Mouse (Mus musculus): ENCODE measurements around the gene Clrn3.
"Not testable (repeated sequence)": the region's sequence is repeated elsewhere in the genome, so short reads cannot be mapped to it uniquely, and the experiment has no call there.

Clrn3 gene

DNA sequence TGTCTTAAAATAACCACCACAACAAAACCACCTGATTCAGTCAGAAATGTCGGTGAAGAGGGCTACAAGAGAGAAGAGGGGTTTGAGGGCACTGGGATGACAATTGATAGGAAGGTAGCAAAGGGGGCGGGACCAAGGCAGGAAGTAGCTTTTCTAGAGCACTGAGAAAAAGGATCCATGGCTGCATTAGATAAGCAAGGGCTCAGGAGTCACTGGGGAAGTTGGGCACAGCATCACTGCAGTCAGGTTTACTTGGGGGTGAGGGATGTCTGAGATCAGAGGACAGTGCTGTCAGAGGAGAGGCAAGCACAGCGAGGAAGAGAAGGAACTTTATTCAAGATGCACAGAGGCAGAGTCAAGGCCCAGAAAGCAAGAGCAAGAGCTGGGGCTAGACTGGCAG lies 7.5 kb upstream of the Clrn3 start:
- DNase-seq (ENCODE audit: low spot score) = no peak

DNA sequence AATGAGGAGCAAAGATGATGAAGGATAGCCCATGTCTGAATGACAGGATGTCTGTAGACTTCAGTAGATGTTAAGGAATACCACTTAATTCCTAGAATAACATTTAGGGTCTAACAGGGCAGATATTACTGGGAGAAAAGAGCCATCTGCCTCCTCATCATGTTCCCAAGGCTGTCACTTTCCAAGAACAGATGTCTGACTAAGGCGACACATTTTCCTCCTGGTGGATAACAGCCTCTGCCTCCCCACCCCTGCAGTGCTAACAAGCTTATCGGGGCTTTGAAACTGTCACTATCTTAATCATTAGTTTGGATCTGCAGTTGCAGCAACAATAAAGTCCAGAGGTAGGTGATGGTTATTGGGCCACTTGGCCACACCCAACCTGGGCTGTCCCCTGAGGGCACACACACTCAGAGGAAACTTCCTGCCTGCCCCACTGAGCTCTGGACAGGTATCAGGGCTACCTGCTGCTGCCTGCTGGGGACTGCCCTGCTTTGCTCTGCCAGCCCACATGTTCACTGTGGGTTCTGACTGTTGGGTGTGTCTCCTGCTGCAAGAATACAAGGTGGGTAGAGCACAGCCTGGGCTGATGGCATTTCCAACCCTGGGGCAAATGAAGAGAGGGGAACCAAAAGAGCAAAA lies 6.2 kb upstream of the Clrn3 start:
- no peak for DNase-seq (ENCODE audit: low spot score)

DNA sequence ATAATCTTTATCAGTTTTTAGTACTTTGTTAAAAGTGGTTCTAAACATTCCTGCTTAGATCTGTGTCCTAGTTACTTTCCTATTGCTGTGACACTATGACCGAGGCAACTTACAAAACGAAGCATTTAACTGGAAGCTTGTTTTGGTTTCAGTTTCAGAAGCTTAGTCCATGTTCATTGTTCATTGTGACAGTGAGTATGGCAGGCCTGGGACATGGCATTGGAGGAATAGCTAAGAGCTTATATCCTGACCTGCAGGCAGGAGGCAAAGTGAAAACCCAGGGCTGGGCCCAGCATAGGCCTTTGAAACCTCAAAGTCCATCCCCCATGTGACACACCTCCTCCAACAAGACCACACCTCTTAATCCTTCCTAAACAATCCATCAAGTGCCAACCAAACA lies 614 bp upstream of the Clrn3 start:
- no peak for DNase-seq (ENCODE audit: low spot score)

DNA sequence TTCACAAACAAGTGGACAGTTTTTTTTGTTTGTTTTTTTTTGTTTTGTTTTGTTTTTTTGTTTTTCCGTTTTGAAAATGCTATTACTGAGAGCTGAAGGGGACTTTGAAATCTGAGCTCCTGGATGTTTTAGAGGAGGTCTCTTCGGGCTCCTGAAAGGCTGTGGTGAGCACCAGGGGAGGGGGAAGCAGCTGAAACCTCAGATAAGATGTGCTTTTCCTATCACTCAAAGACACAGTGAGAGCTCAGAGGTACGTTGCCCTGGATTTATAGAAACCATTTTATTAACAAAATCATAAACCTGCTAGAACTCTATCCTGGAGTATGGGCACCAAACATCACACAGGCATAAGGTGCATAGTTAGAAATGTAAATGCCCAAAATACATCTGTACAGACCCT lies 1.3 kb downstream of the Clrn3 start:
- DNase-seq (ENCODE audit: low spot score) = no peak

DNA sequence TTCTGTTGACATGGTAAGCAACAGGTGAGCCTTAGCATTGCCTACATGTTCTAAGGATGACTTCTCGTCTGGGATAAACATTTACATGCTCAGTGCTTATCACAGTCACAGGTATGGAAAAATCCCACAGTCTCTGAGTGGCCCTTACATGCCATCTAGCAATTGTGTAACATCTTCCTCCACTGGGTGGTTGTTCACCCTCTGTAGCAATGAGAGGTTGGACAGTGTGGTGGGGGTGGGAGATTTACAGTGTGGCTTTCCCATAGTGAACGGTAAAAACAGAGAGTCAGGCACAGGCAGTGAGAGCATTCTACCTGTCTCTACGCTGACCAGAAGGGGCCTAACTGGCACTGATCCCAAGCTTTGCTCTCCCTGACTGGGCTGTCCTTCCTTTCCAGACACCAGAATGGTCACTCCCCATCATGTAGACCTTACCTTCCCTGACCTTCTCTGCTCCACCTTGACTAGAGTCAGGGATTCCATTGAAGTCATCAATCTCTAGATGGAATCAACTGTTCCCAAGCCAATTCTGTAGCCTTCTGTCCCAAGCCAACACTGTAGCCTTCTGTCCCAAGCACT lies 1.8 kb downstream of the Clrn3 start:
- no peak for DNase-seq (ENCODE audit: low spot score)

DNA sequence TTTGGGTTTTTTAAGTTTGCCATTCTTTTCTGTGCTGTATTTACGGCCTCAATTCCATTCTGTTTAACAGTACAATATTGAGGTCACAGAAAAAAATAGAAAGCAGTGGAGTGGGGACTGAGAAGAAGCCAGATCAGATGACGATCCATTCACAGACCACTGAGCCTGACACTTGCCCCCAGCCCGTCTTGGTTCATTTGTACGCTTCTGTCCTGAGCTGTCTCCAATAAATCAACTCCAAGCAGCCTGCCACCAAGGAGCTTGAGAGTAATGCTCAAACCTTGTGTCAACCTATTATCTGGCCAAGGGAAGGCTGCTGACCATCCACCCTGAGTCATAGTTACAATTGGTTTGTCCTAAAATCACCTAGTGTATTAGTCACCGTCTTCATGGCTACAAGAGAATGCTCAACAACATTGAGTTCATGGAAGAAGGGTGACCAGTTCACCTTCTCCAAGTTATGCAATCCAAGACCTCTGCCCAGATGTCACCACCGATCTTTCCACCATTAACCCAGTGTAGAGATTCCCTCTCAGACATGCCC lies 4.0 kb downstream of the Clrn3 start:
- DNase-seq (ENCODE audit: low spot score) = no peak

DNA sequence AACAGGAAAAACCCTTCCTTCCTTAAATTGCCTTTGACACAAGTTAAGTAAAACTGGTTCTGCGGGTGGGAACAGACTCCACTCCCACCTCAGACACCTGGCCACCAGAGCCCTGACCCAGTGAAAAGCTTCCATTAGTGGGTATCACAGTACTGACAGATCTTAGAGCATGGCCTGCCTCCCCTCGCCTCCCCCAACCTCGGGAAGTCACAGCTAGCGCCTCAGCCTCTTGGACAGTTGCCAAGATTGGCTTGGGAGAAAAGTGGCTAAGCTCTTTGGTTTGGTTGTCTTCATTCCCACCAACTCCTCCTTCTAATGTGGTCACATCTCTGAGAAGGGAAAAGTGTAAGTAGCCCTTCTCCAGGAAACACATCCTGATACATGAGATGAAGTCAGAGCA lies 4.5 kb downstream of the Clrn3 start:
- no peak for DNase-seq (ENCODE audit: low spot score)

DNA sequence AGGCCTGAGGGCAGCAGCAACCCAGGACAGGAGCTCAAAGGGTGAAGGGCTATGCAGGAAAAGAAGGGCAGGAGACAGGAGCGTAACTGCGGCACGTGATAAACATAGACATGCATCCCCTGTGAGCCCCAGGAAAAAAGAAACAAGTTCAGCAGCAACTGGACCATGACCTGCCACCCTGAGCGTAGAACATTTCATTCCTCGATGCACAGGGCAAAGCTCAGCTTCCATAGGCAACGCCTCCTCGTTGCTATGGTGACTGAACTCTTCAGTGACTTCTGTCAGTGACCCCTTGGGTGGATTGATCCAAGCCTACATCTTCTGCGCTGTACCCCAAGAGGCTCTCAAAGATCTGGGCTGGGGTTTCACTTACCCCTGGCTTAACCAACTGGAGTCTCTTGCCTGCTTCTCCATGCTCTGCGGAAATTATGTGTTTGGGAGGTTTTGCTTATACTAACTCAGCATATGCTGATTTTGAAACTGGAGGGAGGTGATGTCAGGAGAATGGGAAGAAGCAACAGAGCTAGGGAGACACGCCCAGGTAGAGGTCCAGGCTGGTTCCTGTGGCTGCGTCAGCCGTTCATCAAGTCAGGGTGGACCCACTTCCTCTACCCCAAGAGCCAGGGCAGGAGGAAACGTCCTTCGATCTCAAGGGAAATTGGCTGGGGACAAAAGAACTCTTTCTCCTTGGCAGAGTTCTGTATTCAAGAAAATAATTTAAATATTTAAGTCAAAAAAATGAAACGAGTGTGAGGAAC lies 6.5 kb downstream of the Clrn3 start:
- DNase-seq (ENCODE audit: low spot score) = no peak

DNA sequence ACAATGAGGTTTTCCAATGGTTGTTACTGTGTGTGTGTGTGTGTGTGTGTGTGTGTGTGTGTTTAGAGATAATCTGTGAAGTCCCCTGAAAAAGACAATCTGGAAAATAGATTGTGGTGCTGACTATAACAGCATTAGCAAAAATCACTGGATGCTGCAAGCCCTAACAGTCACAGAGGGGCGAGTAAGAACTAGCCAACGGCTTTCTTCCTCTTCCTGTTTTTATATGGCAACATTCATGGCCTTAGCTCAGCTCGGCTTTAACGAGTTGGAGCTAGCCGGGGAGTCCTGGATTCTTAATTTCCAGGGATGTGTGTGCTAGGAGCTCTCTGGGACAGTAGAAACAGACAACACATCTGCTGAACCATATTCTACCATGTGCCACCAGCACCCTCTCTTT lies 8.2 kb downstream of the Clrn3 start:
- DNase-seq (ENCODE audit: low spot score) = no peak

DNA sequence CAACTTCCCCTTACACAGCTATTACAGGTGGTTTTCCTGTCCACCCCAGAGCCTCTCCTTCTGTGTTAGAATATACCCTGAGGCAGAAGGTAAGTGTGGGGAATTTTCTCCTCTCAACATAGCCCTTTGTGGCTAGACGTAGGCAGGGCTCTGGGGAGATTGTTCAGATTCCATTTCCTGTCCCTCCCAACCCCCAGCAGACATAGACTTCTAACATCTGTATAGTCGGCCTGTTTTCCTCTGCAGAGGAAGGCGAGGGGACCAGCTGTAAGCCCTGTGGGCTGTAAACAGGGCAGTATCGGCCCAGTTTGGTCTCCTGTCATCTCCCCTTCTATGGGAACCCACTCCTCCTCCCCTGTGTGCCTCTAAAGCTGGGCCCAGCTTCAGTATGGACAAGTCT lies 11.3 kb downstream of the Clrn3 start:
- no peak for DNase-seq (ENCODE audit: low spot score)

DNA sequence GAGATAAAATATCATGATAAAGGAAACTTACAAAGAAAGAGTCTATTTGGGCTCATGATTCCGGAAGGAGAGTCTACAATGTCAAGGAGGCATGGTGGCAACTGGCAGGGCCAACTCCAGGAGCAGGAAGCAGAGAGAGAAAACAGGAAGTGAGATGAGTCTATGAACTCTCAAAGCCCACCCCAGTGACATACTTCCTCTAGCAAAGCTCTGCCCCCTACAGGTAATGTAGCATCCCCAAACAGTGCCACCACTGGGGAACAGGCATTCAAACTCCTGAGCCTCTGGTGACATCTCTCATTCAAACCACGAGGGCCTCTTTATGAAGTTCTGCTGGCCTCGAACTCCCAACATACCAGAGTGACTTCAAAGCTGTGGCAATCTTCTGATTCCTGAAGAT lies 16.7 kb downstream of the Clrn3 start:
- DNase-seq (ENCODE audit: low spot score) = no peak

DNA sequence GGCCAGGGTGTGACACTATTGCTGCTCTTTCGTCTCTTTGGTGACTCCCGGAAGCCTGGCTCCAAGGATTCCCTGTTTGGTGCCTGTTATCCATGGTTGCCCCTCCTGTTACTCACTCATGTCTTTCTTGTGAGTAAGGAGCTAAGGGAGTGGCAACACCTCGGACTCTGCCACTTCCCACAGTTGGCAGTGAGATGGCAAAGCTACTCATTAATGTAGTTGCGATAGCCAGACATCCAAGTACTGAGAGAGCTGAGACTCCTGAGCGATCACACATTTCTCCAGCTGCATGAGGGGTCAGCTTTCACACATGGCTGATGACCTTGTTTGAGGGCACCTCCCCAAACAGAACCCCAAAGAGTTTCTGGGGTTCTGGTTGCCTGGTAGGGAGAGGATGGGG lies 18.0 kb downstream of the Clrn3 start:
- no peak for DNase-seq (ENCODE audit: low spot score)

DNA sequence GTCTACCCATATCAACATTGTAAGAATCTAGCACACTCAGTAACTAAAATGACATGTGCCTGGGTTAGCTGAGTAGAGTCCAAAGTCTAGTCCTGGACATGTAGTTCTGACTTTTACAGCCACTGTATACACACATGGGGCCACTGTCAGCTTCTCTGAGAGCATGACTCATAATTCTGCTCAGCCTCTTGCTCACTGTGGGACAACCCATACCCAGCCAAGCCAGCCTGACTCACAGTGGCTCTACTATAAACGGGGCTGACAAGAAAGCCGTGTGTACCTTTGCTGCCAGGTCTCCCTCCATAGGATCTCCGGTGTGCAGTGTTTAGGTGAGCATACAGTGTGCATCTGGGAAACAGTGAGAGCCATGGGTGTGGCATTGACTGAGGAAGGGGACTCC lies 19.2 kb downstream of the Clrn3 start:
- DNase-seq (ENCODE audit: low spot score) = no peak

DNA sequence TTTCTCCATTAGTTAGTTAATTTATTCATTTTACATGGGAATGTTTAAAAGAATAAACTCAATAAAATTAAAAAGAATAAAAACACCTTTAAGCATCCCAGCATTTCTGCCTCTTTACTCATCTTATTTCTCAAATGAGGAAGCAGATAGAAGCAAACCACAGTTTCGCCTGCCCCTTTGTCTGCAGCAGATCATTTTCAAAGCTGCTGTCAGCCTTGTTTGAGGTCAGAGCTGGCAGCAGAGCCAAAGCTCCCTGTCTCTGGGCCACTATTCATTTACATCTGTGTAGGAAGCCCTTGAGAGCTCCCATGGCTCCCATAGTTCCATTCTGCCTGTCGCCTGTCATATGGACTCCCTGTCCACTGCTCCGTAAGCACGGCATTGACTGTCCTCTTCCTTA lies 19.9 kb downstream of the Clrn3 start:
- DNase-seq (ENCODE audit: low spot score) = no peak

DNA sequence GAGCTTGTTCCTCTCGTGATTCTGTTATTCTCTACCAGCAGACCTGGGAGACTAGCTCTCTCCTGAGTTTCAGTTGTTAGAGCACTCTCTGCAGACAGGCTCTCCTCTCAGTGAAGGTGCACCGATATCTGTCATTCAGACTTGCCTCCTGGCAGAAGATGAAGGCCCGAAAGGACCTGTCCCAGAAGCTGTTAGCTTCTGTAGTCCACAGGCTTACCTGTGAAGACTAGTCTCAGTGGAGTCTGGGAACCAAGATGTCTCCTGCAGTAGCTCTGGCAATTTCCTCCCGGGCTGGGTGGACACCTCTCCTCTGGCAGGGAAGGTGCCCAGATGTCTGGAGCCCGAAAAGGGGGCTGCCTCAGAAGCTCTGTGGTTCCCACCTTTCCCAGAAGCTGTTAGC lies 21.9 kb downstream of the Clrn3 start:
- not testable (repeated sequence) for DNase-seq (ENCODE audit: low spot score)

DNA sequence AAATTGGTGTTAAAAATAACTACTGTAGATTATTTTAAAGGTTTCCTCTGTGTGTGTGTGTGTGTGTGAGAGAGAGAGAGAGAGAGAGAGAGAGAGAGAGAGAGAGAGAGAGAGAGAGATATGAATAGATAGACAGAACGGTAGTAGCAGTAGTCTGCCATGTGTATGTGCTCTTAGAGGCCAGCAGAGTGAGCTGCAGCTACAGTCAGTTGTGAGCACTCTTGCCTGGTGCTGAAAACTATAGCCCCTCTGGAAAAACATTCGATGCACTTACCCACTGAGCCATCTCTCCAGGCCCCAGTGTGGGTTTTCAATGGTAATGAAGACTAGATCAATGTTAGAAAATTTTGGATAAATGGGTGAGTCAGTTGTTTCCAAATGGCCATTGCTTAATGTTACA lies 29.1 kb downstream of the Clrn3 start:
- no peak for DNase-seq (ENCODE audit: low spot score)

DNA sequence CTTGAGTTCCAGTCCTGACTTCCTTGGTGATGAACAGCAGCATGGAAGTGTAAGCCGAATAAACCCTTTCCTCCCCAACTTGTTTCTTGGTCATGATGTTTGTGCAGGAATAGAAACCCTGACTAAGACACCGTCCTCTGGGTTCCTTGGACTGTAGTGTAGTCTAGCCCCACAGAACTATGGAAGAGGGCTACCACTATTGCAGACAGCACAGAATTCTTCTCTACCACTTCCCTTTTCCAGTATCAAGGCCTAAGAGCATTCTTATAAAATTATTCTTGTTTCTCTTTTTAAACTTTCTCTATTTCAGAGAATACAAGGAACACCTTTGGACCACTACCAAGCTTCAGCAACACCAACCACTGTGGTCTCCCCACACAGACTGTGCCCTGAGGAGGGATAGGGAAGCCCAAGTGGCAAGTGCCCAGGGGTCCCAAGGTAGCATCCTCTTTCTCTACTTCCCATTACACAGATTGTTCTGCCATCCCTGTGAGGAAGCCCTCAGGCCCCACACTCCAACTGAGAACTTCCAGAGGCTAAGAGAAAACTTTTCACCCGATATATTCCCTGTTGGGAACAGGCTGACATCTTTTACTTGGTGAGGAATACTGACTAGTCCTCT lies 29.8 kb downstream of the Clrn3 start:
- DNase-seq (ENCODE audit: low spot score) = no peak

DNA sequence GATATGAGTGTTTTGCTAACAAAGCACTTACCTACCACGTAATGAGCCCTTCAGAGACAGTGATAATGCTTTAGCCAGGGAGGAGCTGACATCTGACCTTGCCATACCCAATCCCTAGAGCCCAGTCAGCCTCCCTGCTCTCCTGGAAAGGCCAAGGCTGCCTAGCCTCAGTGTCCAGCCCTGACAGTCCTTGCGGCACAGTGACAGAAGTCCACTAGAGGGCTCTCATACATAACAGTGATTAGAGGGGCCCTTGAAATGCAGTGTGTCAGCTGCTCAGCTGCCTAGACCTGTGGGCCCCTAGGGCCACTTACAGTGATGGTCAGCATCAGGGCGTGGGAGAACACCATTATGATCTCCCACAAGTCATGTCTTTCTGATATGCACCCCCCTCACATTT lies 33.2 kb downstream of the Clrn3 start:
- DNase-seq (ENCODE audit: low spot score) = no peak

DNA sequence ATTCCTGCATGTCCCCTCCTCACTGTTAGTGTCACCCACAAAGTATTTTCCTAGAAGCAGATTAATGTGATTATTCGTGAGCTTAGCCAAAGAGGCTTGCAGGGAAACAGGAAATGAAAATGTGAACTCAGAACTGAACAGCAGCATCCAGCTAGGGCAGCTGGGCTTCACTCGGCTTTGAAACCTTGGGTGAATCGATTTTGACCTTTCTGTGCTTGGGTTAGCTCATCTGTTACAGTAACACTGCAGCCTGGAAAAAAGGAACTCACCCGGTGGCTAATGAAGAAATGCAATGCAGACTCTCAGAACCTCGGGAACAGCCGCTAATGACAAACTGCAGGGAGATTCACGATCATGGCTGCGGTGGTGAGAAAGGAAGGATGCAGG lies 38.0 kb downstream of the Clrn3 start:
- no peak for DNase-seq (ENCODE audit: low spot score)

DNA sequence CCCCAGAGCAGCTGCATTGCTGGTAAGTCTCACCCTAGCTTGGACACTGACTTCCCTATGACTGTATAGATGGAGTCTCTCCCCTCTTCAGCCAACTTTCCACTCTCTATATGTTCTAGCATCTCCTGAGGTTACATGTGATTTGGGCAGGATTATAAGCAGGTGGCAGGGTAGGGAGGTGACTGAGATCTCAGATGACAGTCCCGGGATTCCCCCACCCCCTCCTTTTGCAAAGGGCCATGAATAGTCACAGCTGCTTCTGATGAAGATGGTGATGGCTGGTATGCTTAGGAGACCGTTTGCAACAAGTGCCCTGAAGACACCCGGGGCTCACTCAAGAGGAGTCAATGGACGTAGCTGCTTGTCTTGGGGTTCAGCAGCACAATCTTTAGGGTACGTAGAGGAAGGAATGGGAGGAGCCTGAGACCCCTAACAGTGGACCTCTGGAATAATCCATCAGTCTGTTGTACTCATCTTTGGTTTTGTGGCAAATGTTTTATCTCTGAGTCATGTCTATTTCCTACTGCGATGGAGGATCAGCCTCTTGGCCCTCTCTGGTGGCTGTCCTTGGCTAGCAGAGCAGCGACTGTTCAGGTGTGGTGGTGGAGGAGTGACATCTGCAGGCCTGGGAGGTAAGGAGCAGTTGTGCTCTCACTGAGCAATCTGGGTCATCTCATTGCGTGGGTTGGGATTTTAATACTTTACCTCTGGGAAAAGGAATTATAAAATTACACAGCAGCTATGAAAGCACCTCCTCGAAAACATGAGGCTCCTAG lies 38.5 kb downstream of the Clrn3 start:
- DNase-seq (ENCODE audit: low spot score) = no peak

DNA sequence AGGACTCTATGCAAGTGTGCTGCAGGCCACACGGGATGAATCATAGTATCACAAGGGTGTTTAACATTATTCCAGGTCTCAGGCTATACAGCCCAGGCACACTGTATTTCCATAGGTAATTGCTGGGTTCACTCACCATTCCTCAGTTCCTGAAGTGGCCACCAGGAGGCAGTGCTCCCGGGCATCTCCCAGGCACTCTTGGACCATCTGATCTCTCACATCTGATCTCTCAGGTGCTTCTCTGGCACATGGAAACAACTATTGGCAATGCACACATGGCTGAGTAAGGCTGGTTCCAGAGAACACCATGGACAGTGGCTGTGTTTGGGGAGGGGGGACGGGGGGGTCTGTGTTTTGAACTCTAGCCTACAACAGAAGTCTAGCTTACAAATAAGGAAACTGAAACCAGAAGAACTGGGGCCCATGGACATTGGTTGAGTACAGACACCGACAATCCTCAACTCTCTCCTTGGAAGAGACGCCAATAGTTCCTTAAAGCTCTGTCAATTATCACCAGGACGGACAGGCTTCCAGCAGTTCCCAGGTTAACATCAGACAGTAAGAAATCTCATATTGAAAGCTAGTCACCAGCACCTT lies 40.1 kb downstream of the Clrn3 start:
- no peak for DNase-seq (ENCODE audit: low spot score)

DNA sequence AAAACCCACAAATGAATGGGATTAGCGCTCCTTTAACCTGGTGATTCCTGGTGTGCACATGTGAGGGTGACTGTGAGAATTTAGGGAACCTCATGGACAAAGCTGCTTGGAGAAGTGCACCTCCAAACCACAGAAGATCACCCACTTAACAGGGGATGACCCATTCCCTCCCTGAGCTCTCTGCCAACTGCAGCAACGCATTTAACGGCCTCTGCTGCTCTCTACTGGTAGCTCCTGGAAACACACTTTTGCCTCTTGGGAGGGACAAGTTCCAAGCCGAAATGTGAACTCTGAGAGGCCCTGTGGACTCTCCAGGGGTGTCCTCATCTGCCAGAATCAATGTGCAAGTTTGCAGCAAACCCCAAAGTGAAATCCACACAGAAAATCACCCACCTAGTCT lies 41.0 kb downstream of the Clrn3 start:
- peak; percentile 60 for DNase-seq (ENCODE audit: low spot score)
